Mouse (Mus musculus) embryonic facial prominence, embryonic 12.5 days (tissue): ENCODE measurements around the gene Snx11. TPM values are rescaled to one million over a fixed set of nuclear protein-coding genes. Genes with fewer than 3 reads are reported as not detected.
"Not testable (repeated sequence)": the region's sequence is repeated elsewhere in the genome, so short reads cannot be mapped to it uniquely, and the experiment has no call there.

Experiments
- ATAC-seq: fragments of 200-750 bp; cut with Nextera tagmentation; 2 replicates; pipeline ENCODE4 v1.8.0; 2017; ENCODE audit not compliant: insufficient number of reproducible peaks, insufficient read depth, low FRiP score, low TSS enrichment
- H3K27ac ChIP-seq: fragments of 300-500 bp; sonication (generic); 2 replicates; pipeline ENCODE4 v1.5.1; 2016; ENCODE audit warnings: mild to moderate bottlenecking
- H3K27me3 ChIP-seq: fragments of 300-500 bp; sonication (generic); 2 replicates; pipeline ENCODE4 v1.6.1; 2016; ENCODE audit warnings: mild to moderate bottlenecking, moderate library complexity
- H3K36me3 ChIP-seq: fragments of 300-500 bp; sonication (generic); 2 replicates; pipeline ENCODE4 v1.6.1; 2016; ENCODE audit warnings: mild to moderate bottlenecking
- H3K4me1 ChIP-seq: fragments of 300-500 bp; sonication (generic); 2 replicates; pipeline ENCODE4 v1.6.1; 2016
- H3K4me2 ChIP-seq: fragments of 300-500 bp; sonication (generic); replicated peaks from 2 replicates; pipeline ENCODE4 v1.6.1; 2016; ENCODE audit warnings: mild to moderate bottlenecking, moderate library complexity
- H3K4me3 ChIP-seq: fragments of 300-500 bp; sonication (generic); 2 replicates; pipeline ENCODE4 v1.5.1; 2016; ENCODE audit warnings: mild to moderate bottlenecking
- H3K9ac ChIP-seq: fragments of 300-500 bp; sonication (generic); 2 replicates; pipeline ENCODE4 v1.6.1; 2016; ENCODE audit warnings: mild to moderate bottlenecking, moderate library complexity
- H3K9me3 ChIP-seq: fragments of 300-500 bp; sonication (generic); 2 replicates; pipeline ENCODE4 v1.6.1; 2016; ENCODE audit warnings: mild to moderate bottlenecking, moderate library complexity
- WGBS: fragments of 180-500 bp; shearing (Covaris S2); methylation state at CpG from one replicate; pipeline ENCODE4 v1.1.7; 2016; 5-methylcytosine and 5-hydroxymethylcytosine counted together
- polyA plus RNA-seq: library from polyadenylated mRNA; unstranded; fragments of >200 nt; fragmentation: Nextera tagmentation; extraction: Ambion mirVana; gene quantifications from 2 replicates; pipeline ENCODE4 v1.2.1, GENCODE M21; 2016

The Snx11 gene
- polyA plus RNA-seq, 1 experiment from 2014 or later, result 28.5 TPM

- peak overlapping the region; percentile 90 for H3K9ac ChIP-seq
- H3K9me3 ChIP-seq, result no peaks in the 10 kb centered on the region
- no peaks in the 10 kb centered on the region for H3K27me3 ChIP-seq
- H3K4me3 ChIP-seq, result peak overlapping the region; percentile 91
- no peak for ATAC-seq
- H3K4me2 ChIP-seq, result peak overlapping the region; percentile 93
- H3K4me1 ChIP-seq, result peaks cover 28% of the 10 kb centered on the region
- no peak overlapping the region for H3K27ac ChIP-seq
- WGBS, result 15% methylated on average over 1 of the region's 1 CpGs
- peaks cover 5% of the 10 kb centered on the region; the same call in 1 of the 2 replicates for H3K36me3 ChIP-seq
These were observed 13.3 kb upstream of the Snx11 start for GRCm38 (mm10) chr11:96790681-96791080.

GRCm38 (mm10) chr11:96789990-96790389 lies 12.6 kb upstream of the Snx11 start:
- H3K27ac ChIP-seq, result 0 out of 2 replicates have a peak overlapping the region, but pooled peaks have one; percentile 98

GRCm38 (mm10) chr11:96788871-96789795 lies 11.8 kb upstream of the Snx11 start, which contains the start of gene Cbx1:
Cbx1 (plus strand) TSS chr11:96789127.
- ATAC-seq, result peak; percentile 95
- 1% methylated on average over 93 of the region's 93 CpGs for WGBS
- H3K4me2 ChIP-seq, result peak within 1 kb of the TSS; percentile 93
- H3K27me3 ChIP-seq, result 0 out of 2 replicates have a peak, but pooled peaks cover 2% of the 10 kb centered on the region
- H3K36me3 ChIP-seq, result no peaks in the 10 kb centered on the region
- no peaks in the 10 kb centered on the region for H3K9me3 ChIP-seq
- peaks cover 28% of the 10 kb centered on the region for H3K4me1 ChIP-seq
- peak within 1 kb of the TSS; percentile 91 for H3K4me3 ChIP-seq
- peak within 1 kb of the TSS; percentile 98 for H3K27ac ChIP-seq
- H3K9ac ChIP-seq, result peak within 1 kb of the TSS; percentile 90

More at GRCm38 (mm10) chr11:96789990-96790389, 12.6 kb upstream of the Snx11 start:
- H3K36me3 ChIP-seq, result no peaks in the 10 kb centered on the region
- H3K9ac ChIP-seq, result peak overlapping the region; percentile 90
- no peak for ATAC-seq
- H3K9me3 ChIP-seq, result no peaks in the 10 kb centered on the region
- no peaks in the 10 kb centered on the region for H3K27me3 ChIP-seq
- WGBS, result 9% methylated on average over 5 of the region's 5 CpGs
- H3K4me2 ChIP-seq, result peak overlapping the region; percentile 93
- H3K4me1 ChIP-seq, result peaks cover 28% of the 10 kb centered on the region
- H3K4me3 ChIP-seq, result peak overlapping the region; percentile 91

- WGBS, result 26% methylated on average over 9 of the region's 9 CpGs
- Histone ChIP-seq H3K4me1 (peaks cover 17% of the 10 kb centered on the region), H3K27me3 (0 out of 2 replicates have a peak, but pooled peaks cover 2% of the 10 kb centered on the region), H3K4me3 (no peak overlapping the region), H3K9me3 (no peaks in the 10 kb centered on the region), H3K4me2 (no peak overlapping the region), H3K36me3 (no peaks in the 10 kb centered on the region), H3K27ac (0 out of 2 replicates have a peak overlapping the region, but pooled peaks have one; percentile 23), H3K9ac (no peak overlapping the region)
- ATAC-seq, result no peak
These were observed 9.5 kb upstream of the Snx11 start for GRCm38 (mm10) chr11:96786731-96787450.

- H3K9me3 ChIP-seq, H3K4me3 ChIP-seq, H3K27ac ChIP-seq, H3K4me1 ChIP-seq, ATAC-seq, H3K4me2 ChIP-seq, H3K27me3 ChIP-seq, H3K36me3 ChIP-seq, H3K9ac ChIP-seq: not testable (repeated sequence)
- WGBS, result 12% methylated on average over 7 of the region's 7 CpGs
These were observed 7.5 kb upstream of the Snx11 start for GRCm38 (mm10) chr11:96784847-96785246.

- Histone ChIP-seq H3K4me2 (no peak overlapping the region), H3K9me3 (no peaks in the 10 kb centered on the region), H3K27me3 (0 out of 2 replicates have a peak, but pooled peaks cover 2% of the 10 kb centered on the region), H3K36me3 (no peaks in the 10 kb centered on the region), H3K9ac (no peak overlapping the region), H3K4me1 (peaks cover 6% of the 10 kb centered on the region), H3K27ac (no peak overlapping the region), H3K4me3 (no peak overlapping the region)
- no peak for ATAC-seq
- 79% methylated on average over 2 of the region's 2 CpGs for WGBS
These were observed 4.1 kb upstream of the Snx11 start for GRCm38 (mm10) chr11:96781425-96781824.

- Histone ChIP-seq H3K27me3 (0 out of 2 replicates have a peak, but pooled peaks cover 2% of the 10 kb centered on the region), H3K9me3 (no peaks in the 10 kb centered on the region), H3K4me2 (no peak overlapping the region), H3K36me3 (no peaks in the 10 kb centered on the region), H3K9ac (no peak overlapping the region), H3K4me3 (no peak overlapping the region), H3K27ac (no peak overlapping the region), H3K4me1 (peaks cover 8% of the 10 kb centered on the region)
- WGBS, result 69% methylated on average over 5 of the region's 5 CpGs
- ATAC-seq, result no peak
These were observed 2.9 kb upstream of the Snx11 start for GRCm38 (mm10) chr11:96780306-96780705.

GRCm38 (mm10) chr11:96778061-96778627 lies 785 bp upstream of the Snx11 start:
- Histone ChIP-seq H3K9ac (peak overlapping the region; percentile 55), H3K27ac (peak overlapping the region; percentile 69; the same call in 1 of the 2 replicates), H3K4me2 (peak overlapping the region; percentile 75), H3K4me3 (peak overlapping the region; percentile 68)
- H3K27me3 ChIP-seq, ATAC-seq, H3K36me3 ChIP-seq, H3K9me3 ChIP-seq, H3K4me1 ChIP-seq: not testable (repeated sequence)
- WGBS, result 72% methylated on average over 10 of the region's 10 CpGs

- Histone ChIP-seq H3K9ac (no peak overlapping the region), H3K4me1 (peaks cover 8% of the 10 kb centered on the region), H3K4me2 (peak overlapping the region; percentile 75), H3K27me3 (no peaks in the 10 kb centered on the region), H3K27ac (no peak overlapping the region), H3K9me3 (no peaks in the 10 kb centered on the region), H3K4me3 (0 out of 2 replicates have a peak overlapping the region, but pooled peaks have one; percentile 68), H3K36me3 (peaks cover 23% of the 10 kb centered on the region)
- 46% methylated on average over 3 of the region's 3 CpGs for WGBS
- ATAC-seq, result no peak
These were observed 1.3 kb downstream of the Snx11 start for GRCm38 (mm10) chr11:96776068-96776467.

- no peak overlapping the region for H3K4me3 ChIP-seq
- no peak overlapping the region for H3K27ac ChIP-seq
- no peak for ATAC-seq
These were observed 1.7 kb downstream of the Snx11 start for GRCm38 (mm10) chr11:96775665-96776064.

GRCm38 (mm10) chr11:96775063-96775462 lies 2.3 kb downstream of the Snx11 start:
- H3K9me3 ChIP-seq, result no peaks in the 10 kb centered on the region
- no peaks in the 10 kb centered on the region for H3K27me3 ChIP-seq
- WGBS, result 81% methylated on average over 8 of the region's 8 CpGs
- peaks cover 8% of the 10 kb centered on the region for H3K4me1 ChIP-seq
- H3K4me3 ChIP-seq, result no peak overlapping the region
- H3K4me2 ChIP-seq, result no peak overlapping the region
- ATAC-seq, result no peak
- H3K9ac ChIP-seq, result no peak overlapping the region
- no peak overlapping the region for H3K27ac ChIP-seq
- H3K36me3 ChIP-seq, result peaks cover 33% of the 10 kb centered on the region

More at GRCm38 (mm10) chr11:96775665-96776064, 1.7 kb downstream of the Snx11 start:
- Histone ChIP-seq H3K36me3 (peaks cover 27% of the 10 kb centered on the region), H3K9ac (no peak overlapping the region), H3K27me3 (no peaks in the 10 kb centered on the region), H3K9me3 (no peaks in the 10 kb centered on the region), H3K4me2 (no peak overlapping the region), H3K4me1 (peaks cover 8% of the 10 kb centered on the region)
- 83% methylated on average over 7 of the region's 7 CpGs for WGBS
